In the genomic region with DNA sequence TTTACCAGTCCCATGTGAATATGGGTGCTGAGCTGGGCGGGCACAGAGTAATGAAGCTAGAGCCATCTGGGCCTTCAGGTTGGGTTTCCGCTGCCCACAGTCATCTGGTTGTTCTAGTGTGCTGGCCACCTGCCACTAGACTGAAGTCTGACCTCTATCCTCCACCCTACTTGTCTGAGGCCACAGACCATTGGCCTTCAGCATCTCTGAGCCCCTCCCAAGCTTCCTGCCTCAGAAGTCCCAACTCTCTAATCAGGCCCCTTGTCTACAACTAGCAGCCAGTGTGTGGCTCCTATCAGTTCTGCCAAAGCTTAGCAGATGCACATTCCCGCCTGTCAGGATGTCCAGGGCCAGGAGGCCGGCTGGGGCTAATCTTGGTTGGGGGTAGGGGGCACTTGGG, we compare ENCODE assay signal across 10 mouse cellular contexts.
DNase-seq lines count a peak whose midpoint lies in the region; ATAC-seq and TF ChIP-seq lines count a peak whose summit lies in the region.
"Had no signal": no experiment of that assay in that cellular context is flagged by ENCODE, and none has a peak within 500 bp of the region (broad histone marks: within the 10 kb centered on the region; RNA-seq: fewer than 3 reads in every experiment).

No protein-coding gene starts in this region.

- no peak overlapping the region for H3K4me3 ChIP-seq in kidney, postnatal 0 days (replicated peaks; ENCODE audit: low read depth, low read length)

- H3K4me1 ChIP-seq in kidney, postnatal 0 days (replicated peaks; ENCODE audit: insufficient read depth, low read length): peaks cover 35% of the 10 kb centered on the region

- H3K9me3 ChIP-seq in kidney, postnatal 0 days (replicated peaks; ENCODE audit: low read length): no peaks in the 10 kb centered on the region

- ATAC-seq in kidney, postnatal 0 days (replicated peaks; ENCODE audit: low FRiP score, low read depth): no peak

- no peak overlapping the region for H3K4me2 ChIP-seq in kidney, postnatal 0 days (ENCODE audit: low read length)

- peak; percentile 98 for DNase-seq in heart, adult 11 months
- no peak for DNase-seq in heart, adult 8-10 months (ENCODE audit: low spot score)
- DNase-seq in spleen, adult 12 weeks (ENCODE audit: low spot score): peak; percentile 30
- no peak for DNase-seq in spleen, postnatal 4 days (ENCODE audit: low spot score in 2 of 2)
- DNase-seq in kidney, postnatal 0 days (ENCODE audit: low spot score): no peak
- peak; percentile 70 for DNase-seq in yolk sac, embryonic 10.5 days (ENCODE audit: low spot score)
- no peak for DNase-seq in adrenal gland, postnatal 4 days (ENCODE audit: low spot score in 2 of 2)
- DNase-seq in ovary, postnatal 10 days (ENCODE audit: low spot score): no peak
- DNase-seq: gastrocnemius, postnatal 10 days; lung, postnatal 4 days had no signal

- H3K27ac ChIP-seq in kidney, postnatal 0 days: peak overlapping the region; percentile 76

- TF ChIP-seq CTCF in kidney, postnatal 0 days (IDR thresholded peaks at IDR 0.05; ENCODE audit: low read depth): no peak

- H3K27me3 ChIP-seq in kidney, postnatal 0 days (ENCODE audit: insufficient read depth, low read length): no peaks in the 10 kb centered on the region

- H3K9ac ChIP-seq in kidney, postnatal 0 days (ENCODE audit: low read depth, low read length): no peak overlapping the region

- H3K36me3 ChIP-seq in kidney, postnatal 0 days (ENCODE audit: insufficient read depth, low read length): no peaks in the 10 kb centered on the region

- 64% methylated on average over 4 of the region's 4 CpGs for WGBS in kidney, postnatal 0 days

Comparison
In these comparisons a context has a peak if more than half of its experiments do, and no peak if none do; other contexts are left out.
1. DNase-seq: peak in heart, adult 11 months (single experiment), spleen, adult 12 weeks (single experiment) and yolk sac, embryonic 10.5 days (single experiment); none in heart, adult 8-10 months (single experiment), spleen, postnatal 4 days (0 of 2), kidney, postnatal 0 days (single experiment), adrenal gland, postnatal 4 days (0 of 2) and ovary, postnatal 10 days (single experiment).